Mouse (Mus musculus): ENCODE data around the gene Tmem120b. TPM values are rescaled to one million over a fixed set of nuclear protein-coding genes. Genes with fewer than 3 reads are reported as not detected.

The Tmem120b gene
- polyA plus RNA-seq, 2 experiments = 13.8 to 21.0 TPM

GRCm38 (mm10) chr5:123144746-123145590, 76.8 kb downstream of the Tmem120b start:
- Histone ChIP-seq H3K4me1 (ENCODE audit: control insufficient read depth, insufficient read depth, low read length) (peaks cover 32% of the 10 kb centered on the region), H3K27ac (replicated peaks; ENCODE audit: low read depth, low read length) (no peak overlapping the region), H3K9ac (ENCODE audit: low read depth, low read length, severe bottlenecking) (peak overlapping the region; percentile 99), H3K27me3 (ENCODE audit: control insufficient read depth, insufficient read depth, low read length) (no peaks in the 10 kb centered on the region), H3K9me3 (ENCODE audit: control insufficient read depth, low read length) (no peaks in the 10 kb centered on the region), H3K36me3 (ENCODE audit: control insufficient read depth, insufficient read depth, low read length) (peaks cover 43% of the 10 kb centered on the region), H3K4me2 (replicated peaks; ENCODE audit: low read depth, low read length, severe bottlenecking) (peak overlapping the region; percentile 100), H3K4me3 (replicated peaks; ENCODE audit: low read length) (peak overlapping the region; percentile 93)
- 37% methylated on average over 20 of the region's 20 CpGs for WGBS
- ATAC-seq (ENCODE audit: low FRiP score, low read depth) = no peak
- no peak for DNase-seq (ENCODE audit: low spot score)
- TF ChIP-seq POLR2A (IDR thresholded peaks at IDR 0.05; ENCODE audit: borderline replicate concordance, extremely low read depth, insufficient read depth, insufficient read length) = no peak

GRCm38 (mm10) chr5:123146357-123146756, 78.1 kb downstream of the Tmem120b start:
- no peaks in the 10 kb centered on the region for H3K9me3 ChIP-seq (ENCODE audit: control insufficient read depth, low read length)
- WGBS = 85% methylated on average over 11 of the region's 11 CpGs
- no peak overlapping the region for H3K27ac ChIP-seq (replicated peaks; ENCODE audit: low read depth, low read length)
- no peak for TF ChIP-seq POLR2A (IDR thresholded peaks at IDR 0.05; ENCODE audit: borderline replicate concordance, extremely low read depth, insufficient read depth, insufficient read length)
- peaks cover 54% of the 10 kb centered on the region for H3K36me3 ChIP-seq (ENCODE audit: control insufficient read depth, insufficient read depth, low read length)
- H3K4me1 ChIP-seq (ENCODE audit: control insufficient read depth, insufficient read depth, low read length) = peaks cover 45% of the 10 kb centered on the region
- DNase-seq (ENCODE audit: low spot score) (no peak), ATAC-seq (ENCODE audit: low FRiP score, low read depth) (no peak)
- no peak overlapping the region for H3K4me2 ChIP-seq (replicated peaks; ENCODE audit: low read depth, low read length, severe bottlenecking)
- no peak overlapping the region for H3K9ac ChIP-seq (ENCODE audit: low read depth, low read length, severe bottlenecking)
- H3K27me3 ChIP-seq (ENCODE audit: control insufficient read depth, insufficient read depth, low read length) = no peaks in the 10 kb centered on the region
- H3K4me3 ChIP-seq (replicated peaks; ENCODE audit: low read length) = no peak overlapping the region

- TF ChIP-seq POLR2A (IDR thresholded peaks at IDR 0.05; ENCODE audit: borderline replicate concordance, extremely low read depth, insufficient read depth, insufficient read length) = no peak
- no peak overlapping the region for H3K9ac ChIP-seq (ENCODE audit: low read depth, low read length, severe bottlenecking)
- no peak overlapping the region for H3K27ac ChIP-seq (replicated peaks; ENCODE audit: low read depth, low read length)
- ATAC-seq (ENCODE audit: low FRiP score, low read depth) (no peak), DNase-seq (ENCODE audit: low spot score) (no peak)
- peaks cover 65% of the 10 kb centered on the region for H3K36me3 ChIP-seq (ENCODE audit: control insufficient read depth, insufficient read depth, low read length)
- H3K27me3 ChIP-seq (ENCODE audit: control insufficient read depth, insufficient read depth, low read length) = no peaks in the 10 kb centered on the region
- no peak overlapping the region for H3K4me2 ChIP-seq (replicated peaks; ENCODE audit: low read depth, low read length, severe bottlenecking)
- no peaks in the 10 kb centered on the region for H3K9me3 ChIP-seq (ENCODE audit: control insufficient read depth, low read length)
- H3K4me1 ChIP-seq (ENCODE audit: control insufficient read depth, insufficient read depth, low read length) = peaks cover 45% of the 10 kb centered on the region
- no peak overlapping the region for H3K4me3 ChIP-seq (replicated peaks; ENCODE audit: low read length)
- 88% methylated on average over 17 of the region's 17 CpGs for WGBS
Observed at GRCm38 (mm10) chr5:123147569-123147968, 79.4 kb downstream of the Tmem120b start.

GRCm38 (mm10) chr5:123148073-123148722, 80.0 kb downstream of the Tmem120b start:
- 85% methylated on average over 25 of the region's 25 CpGs for WGBS
- TF ChIP-seq POLR2A (IDR thresholded peaks at IDR 0.05; ENCODE audit: borderline replicate concordance, extremely low read depth, insufficient read depth, insufficient read length) = no peak
- H3K27ac ChIP-seq (replicated peaks; ENCODE audit: low read depth, low read length) = no peak overlapping the region
- H3K36me3 ChIP-seq (ENCODE audit: control insufficient read depth, insufficient read depth, low read length) = peaks cover 71% of the 10 kb centered on the region
- no peaks in the 10 kb centered on the region for H3K27me3 ChIP-seq (ENCODE audit: control insufficient read depth, insufficient read depth, low read length)
- no peak overlapping the region for H3K4me3 ChIP-seq (replicated peaks; ENCODE audit: low read length)
- no peaks in the 10 kb centered on the region for H3K9me3 ChIP-seq (ENCODE audit: control insufficient read depth, low read length)
- ATAC-seq (ENCODE audit: low FRiP score, low read depth) = no peak
- no peak for DNase-seq (ENCODE audit: low spot score)
- peaks cover 45% of the 10 kb centered on the region for H3K4me1 ChIP-seq (ENCODE audit: control insufficient read depth, insufficient read depth, low read length)
- H3K9ac ChIP-seq (ENCODE audit: low read depth, low read length, severe bottlenecking) = no peak overlapping the region
- no peak overlapping the region for H3K4me2 ChIP-seq (replicated peaks; ENCODE audit: low read depth, low read length, severe bottlenecking)

GRCm38 (mm10) chr5:123149451-123150400, 81.5 kb downstream of the Tmem120b start:
- peak; percentile 92 for DNase-seq (ENCODE audit: low spot score)
- H3K27ac ChIP-seq (replicated peaks; ENCODE audit: low read depth, low read length) = no peak overlapping the region
- 8% methylated on average over 19 of the region's 19 CpGs for WGBS
- H3K4me1 ChIP-seq (ENCODE audit: control insufficient read depth, insufficient read depth, low read length) = peaks cover 36% of the 10 kb centered on the region
- peak overlapping the region; percentile 50 for H3K4me2 ChIP-seq (replicated peaks; ENCODE audit: low read depth, low read length, severe bottlenecking)
- no peaks in the 10 kb centered on the region for H3K27me3 ChIP-seq (ENCODE audit: control insufficient read depth, insufficient read depth, low read length)
- no peaks in the 10 kb centered on the region for H3K9me3 ChIP-seq (ENCODE audit: control insufficient read depth, low read length)
- no peak for TF ChIP-seq POLR2A (IDR thresholded peaks at IDR 0.05; ENCODE audit: borderline replicate concordance, extremely low read depth, insufficient read depth, insufficient read length)
- H3K36me3 ChIP-seq (ENCODE audit: control insufficient read depth, insufficient read depth, low read length) = peaks cover 86% of the 10 kb centered on the region
- H3K9ac ChIP-seq (ENCODE audit: low read depth, low read length, severe bottlenecking) = peak overlapping the region; percentile 38
- ATAC-seq (ENCODE audit: low FRiP score, low read depth) = peak; percentile 84
- peak overlapping the region; percentile 35 for H3K4me3 ChIP-seq (replicated peaks; ENCODE audit: low read length)

Measured in limb, embryonic 14.5 days (tissue).